Mouse (Mus musculus) small intestine, adult 2 months (tissue): ENCODE results near the gene Dhh. TPM values are rescaled to one million over a fixed set of nuclear protein-coding genes. Genes with fewer than 3 reads are reported as not detected.

Source experiments
- H3K27ac ChIP-seq: fragments of 200-500 bp; 2 replicates; pipeline ENCODE4 v1.5.1; 2012; ENCODE audit warnings: low read depth, low read length, control low read depth, inconsistent platforms; ENCODE audit not compliant: insufficient read depth
- H3K27me3 ChIP-seq: fragments of 200-500 bp; 2 replicates; pipeline ENCODE4 v1.6.1; 2012; ENCODE audit warnings: mild to moderate bottlenecking, moderate library complexity, low read length, inconsistent platforms; ENCODE audit not compliant: control insufficient read depth, insufficient read depth
- H3K36me3 ChIP-seq: fragments of 200-500 bp; 2 replicates; pipeline ENCODE4 v1.6.1; 2012; ENCODE audit warnings: mild to moderate bottlenecking, low read length, control low read depth, inconsistent platforms; ENCODE audit not compliant: control insufficient read depth, insufficient read depth
- H3K4me1 ChIP-seq: fragments of 200-500 bp; 2 replicates; pipeline ENCODE4 v1.6.1; 2012; ENCODE audit warnings: low read length, inconsistent platforms, mixed read lengths; ENCODE audit not compliant: control insufficient read depth, insufficient read depth, insufficient read length
- H3K4me3 ChIP-seq: fragments of 200-500 bp; 2 replicates; pipeline ENCODE4 v1.5.1; 2012; ENCODE audit warnings: low read depth, mild to moderate bottlenecking, control low read depth, inconsistent platforms, low read length, moderate library complexity
- CTCF ChIP-seq: fragments of 200-500 bp; IDR thresholded peaks from 2 replicates; pipeline ENCODE4 v1.5.1; 2012; ENCODE audit warnings: low read depth, mild to moderate bottlenecking, control low read depth, inconsistent platforms, low read length, moderate library complexity, mixed read lengths; ENCODE audit not compliant: insufficient replicate concordance, insufficient read length; ENCODE audit errors: extremely low read depth
- POLR2A ChIP-seq: fragments of 200-500 bp; IDR thresholded peaks from 2 replicates; pipeline ENCODE4 v1.6.1; 2012; ENCODE audit warnings: low read depth, mild to moderate bottlenecking, control low read depth, inconsistent platforms, low read length, moderate library complexity
- WGBS: fragments of 180-500 bp; shearing (Covaris S2); methylation state at CpG from one replicate; pipeline ENCODE4 v1.1.7; 2018; 5-methylcytosine and 5-hydroxymethylcytosine counted together
- polyA plus RNA-seq: library from polyadenylated mRNA; depleted of rRNA; stranded (reverse); fragments of >200 nt; gene quantifications from 2 replicates; pipeline ENCODE4 v1.2.3, GENCODE M21; 2012

The Dhh gene
- polyA plus RNA-seq, 1 experiment: 0.55 TPM

DNA sequence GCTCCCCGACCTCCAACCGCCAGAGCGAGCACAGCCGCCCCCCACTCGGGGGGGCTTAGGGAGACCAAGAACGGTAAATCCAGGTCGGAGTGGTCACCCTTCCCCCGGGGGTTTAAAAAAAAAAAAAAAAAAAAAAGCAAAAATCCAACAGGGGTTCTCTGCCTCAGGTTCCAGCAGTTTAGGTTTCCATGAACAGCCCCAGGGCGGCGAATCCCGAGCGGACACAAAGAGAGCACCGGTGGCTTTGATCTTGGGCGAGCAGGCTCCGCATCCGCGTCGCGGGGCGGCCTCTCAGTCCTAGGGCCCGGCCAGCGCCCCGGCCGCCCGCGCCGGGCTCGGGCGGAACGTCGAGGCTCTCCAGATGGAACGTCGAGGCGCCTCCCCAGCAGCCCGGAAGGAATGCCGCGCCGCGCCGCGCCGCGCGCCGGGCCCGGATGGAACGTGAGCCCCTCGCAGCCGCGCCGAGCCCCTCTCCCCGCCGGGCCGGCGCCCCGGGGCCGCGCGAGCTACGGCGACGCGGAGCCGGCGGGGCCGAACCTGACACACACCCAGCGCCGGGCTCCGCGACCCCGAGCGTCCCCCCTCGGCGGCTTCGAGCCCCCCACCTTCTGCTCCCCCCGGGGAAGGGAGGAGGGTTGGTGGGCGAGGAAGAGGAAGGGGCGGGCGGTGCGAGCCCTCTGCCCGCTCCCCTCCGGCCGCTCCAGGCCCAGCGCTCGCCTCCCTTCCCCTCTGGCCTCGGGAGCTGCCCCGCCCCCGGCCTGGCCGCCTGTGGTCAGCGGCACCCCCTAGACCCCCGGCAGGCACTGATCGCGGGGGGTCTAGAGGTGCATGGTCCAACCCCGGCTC, 27.0 kb downstream of the Dhh start, which contains the start of gene Kmt2d:
Gene Kmt2d (minus strand): TSS at position 135 of the 846 bp plus-strand sequence.
- WGBS: under 1% methylated on average over 82 of the region's 94 CpGs
- Histone ChIP-seq H3K36me3 (peaks cover 5% of the 10 kb centered on the region; the same call in 1 of the 2 replicates), H3K27me3 (no peaks in the 10 kb centered on the region), H3K4me3 (peak within 1 kb of the TSS; percentile 98), H3K27ac (peak within 1 kb of the TSS; percentile 98), H3K4me1 (peaks cover 11% of the 10 kb centered on the region)
- no peak for TF ChIP-seq CTCF
- no peak for TF ChIP-seq POLR2A

DNA sequence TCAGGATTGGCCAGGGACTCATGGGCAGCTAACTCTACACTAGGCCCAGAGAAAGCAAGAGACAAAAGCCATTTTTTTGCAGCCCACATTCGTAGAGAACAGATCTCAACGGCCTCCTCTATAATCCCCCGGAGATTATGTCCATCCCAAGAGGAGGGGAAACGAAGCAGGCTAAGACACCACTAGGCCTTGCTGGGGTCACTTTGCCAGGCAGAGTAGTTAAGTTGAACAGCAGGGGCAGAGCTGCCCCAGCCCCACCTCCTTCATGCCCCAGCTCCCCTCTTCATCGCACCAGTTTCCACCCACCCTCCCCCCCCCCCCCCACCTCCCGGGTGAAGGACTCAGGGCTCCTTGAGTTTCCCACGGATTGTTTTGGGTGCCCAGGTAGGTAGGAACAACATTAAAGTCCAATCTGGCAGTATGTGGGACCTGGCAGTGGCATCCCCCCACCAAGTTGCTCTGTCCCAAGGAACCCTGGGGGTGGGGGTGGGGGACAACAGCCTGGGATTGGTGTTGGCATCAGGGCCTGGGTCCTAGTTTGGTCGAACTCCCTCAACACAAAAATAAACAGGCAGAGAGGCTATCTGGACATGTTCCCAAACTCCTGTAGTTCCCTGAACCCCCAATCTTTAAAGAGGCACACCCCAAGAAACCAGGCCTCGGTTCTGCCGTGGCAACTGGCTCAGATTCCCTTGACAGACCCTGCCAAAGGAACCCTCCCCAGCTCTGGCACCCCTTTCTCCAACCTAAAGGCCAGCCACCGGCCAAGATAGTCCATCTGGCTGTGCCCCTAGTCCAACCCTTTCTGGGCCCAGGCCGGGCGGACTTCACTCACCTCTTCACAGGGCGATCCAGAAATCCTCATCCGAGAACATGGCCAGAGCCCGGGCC, 27.9 kb downstream of the Dhh start:
- peak overlapping the region; percentile 98 for H3K27ac ChIP-seq
- H3K36me3 ChIP-seq: peaks cover 14% of the 10 kb centered on the region
- H3K4me1 ChIP-seq: peaks cover 11% of the 10 kb centered on the region
- H3K27me3 ChIP-seq: no peaks in the 10 kb centered on the region
- H3K4me3 ChIP-seq: peak overlapping the region; percentile 98
- TF ChIP-seq POLR2A (no peak), CTCF (no peak)
- WGBS: under 1% methylated on average over 16 of the region's 16 CpGs

DNA sequence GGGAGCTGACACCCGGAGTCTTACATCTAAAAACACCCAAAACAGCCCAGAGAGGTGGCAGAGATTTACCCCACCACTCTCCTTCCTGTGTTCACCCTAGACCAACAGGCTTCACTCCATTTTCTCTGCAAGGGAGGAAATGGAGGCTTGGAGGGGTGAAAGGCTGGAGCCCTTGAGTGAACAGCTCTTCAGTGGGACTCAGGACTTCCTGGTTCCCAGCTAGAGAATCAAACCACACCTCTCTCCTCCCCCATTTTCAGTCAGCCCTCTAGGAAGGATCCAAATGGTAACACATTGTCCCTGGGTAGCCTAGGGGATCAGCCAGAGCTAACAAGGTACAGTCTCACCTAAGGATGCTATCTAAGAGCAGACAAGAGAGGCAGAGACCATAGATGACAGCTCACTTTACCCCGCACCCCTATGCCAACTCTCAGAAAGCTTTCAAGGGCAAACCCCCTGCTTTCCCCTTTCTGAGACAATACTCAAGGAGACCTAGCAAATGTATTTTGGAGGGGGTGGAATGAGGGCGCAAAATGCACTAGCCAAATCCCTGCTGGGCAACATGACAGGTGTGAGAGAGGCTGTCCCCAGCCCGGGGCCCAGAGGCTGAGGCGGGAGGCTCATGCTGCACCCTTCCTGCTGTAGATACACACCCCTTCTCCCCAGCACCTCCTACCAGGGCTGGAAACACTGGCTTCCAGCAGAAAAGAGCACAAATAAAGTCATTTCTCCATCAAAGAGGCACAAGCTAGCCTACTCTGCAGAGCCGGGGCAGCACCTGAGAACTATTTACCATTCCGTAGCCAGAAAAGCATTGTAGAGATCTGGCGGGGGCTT, 28.8 kb downstream of the Dhh start:
- Histone ChIP-seq H3K27me3 (no peaks in the 10 kb centered on the region), H3K4me3 (peak overlapping the region; percentile 98), H3K36me3 (peaks cover 22% of the 10 kb centered on the region), H3K4me1 (peaks cover 11% of the 10 kb centered on the region), H3K27ac (0 out of 2 replicates have a peak overlapping the region, but pooled peaks have one; percentile 3)
- WGBS: 3% methylated on average over 8 of the region's 8 CpGs
- no peak for TF ChIP-seq POLR2A
- TF ChIP-seq CTCF: no peak

DNA sequence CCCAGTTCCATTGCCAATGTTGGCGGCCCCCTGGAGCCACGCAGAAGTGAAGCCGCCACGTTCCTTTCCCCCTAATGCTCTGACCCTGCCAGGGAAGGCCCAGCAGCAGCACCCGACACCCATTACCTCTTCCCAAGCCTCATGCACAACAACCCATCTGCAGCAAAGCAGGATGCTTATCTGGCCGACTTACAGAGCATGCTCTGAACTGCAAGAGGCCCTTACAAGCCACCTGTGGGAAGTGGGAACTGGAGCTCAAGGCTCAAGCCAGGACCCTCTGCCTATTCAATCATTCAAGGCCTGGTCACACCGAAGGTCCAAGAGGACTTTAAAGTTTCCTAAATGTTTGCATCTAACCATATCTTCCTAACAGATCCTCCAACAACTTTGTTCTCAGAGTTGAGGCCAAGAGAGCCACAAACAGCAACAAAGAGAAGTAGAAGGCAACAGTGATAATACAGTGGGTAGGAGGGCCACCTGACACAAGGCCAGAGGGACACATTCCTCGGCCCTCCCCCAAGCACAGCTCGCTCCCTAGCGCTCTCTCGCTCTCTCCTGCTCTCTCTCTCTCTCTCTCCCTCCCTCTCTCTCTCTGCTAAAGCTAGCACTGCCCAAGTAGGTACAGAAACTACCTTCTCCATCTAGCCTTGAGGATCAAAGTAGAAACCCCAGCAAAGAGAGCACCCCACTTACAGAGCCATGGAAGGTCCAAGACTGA, 29.8 kb downstream of the Dhh start:
- Histone ChIP-seq H3K27me3 (no peaks in the 10 kb centered on the region), H3K27ac (no peak overlapping the region; the same call in 1 of the 2 replicates), H3K4me3 (peak overlapping the region; percentile 98), H3K36me3 (peaks cover 33% of the 10 kb centered on the region), H3K4me1 (peaks cover 11% of the 10 kb centered on the region)
- no peak for TF ChIP-seq POLR2A
- no peak for TF ChIP-seq CTCF
- WGBS: 33% methylated on average over 11 of the region's 11 CpGs

DNA sequence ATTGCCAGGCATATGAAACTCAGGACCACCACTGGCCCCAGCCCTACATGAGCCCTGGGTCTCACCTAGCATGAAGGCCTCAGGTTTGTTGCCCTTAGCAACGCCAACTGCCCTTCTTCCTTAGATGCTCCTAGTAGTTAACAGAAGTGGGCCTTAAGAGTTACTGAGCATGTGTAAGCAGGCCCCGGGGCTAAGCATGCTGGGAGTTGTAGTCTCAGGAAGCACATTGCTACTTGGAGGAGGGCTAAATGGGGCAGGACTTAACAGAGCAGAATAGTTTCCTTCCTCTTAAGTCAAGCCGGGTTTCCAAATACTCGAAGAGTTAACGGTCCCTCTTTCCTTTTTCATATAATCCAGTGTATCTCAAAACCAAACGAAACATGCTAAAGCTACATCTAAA, 31.0 kb downstream of the Dhh start:
- Histone ChIP-seq H3K4me1 (peaks cover 11% of the 10 kb centered on the region), H3K27ac (no peak overlapping the region), H3K27me3 (no peaks in the 10 kb centered on the region), H3K4me3 (no peak overlapping the region), H3K36me3 (peaks cover 45% of the 10 kb centered on the region)
- TF ChIP-seq POLR2A (no peak), CTCF (no peak)
- WGBS: 30% methylated on average over 6 of the region's 6 CpGs

DNA sequence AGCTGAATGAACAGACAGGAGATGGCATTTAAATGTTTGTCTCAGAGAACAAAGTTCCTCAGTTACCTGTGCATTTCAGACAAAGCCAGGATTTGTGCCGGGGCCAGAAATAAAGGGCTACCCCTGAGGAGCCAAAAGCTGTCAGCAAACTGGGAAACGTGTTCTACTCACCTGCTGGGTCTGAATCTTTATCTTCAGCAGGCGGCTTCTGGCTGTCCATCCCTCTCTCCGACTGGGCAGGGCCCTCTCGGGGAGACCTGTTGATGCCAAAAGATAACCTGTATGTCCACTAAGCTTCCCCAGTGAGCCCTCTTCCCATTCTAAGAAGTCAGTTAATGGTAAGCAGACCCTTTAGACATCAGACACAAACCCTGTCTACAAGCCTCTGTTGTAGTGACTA, 31.8 kb downstream of the Dhh start:
- WGBS: 82% methylated on average over 5 of the region's 5 CpGs
- Histone ChIP-seq H3K27ac (no peak overlapping the region), H3K27me3 (no peaks in the 10 kb centered on the region), H3K4me1 (peaks cover 11% of the 10 kb centered on the region), H3K4me3 (no peak overlapping the region), H3K36me3 (peaks cover 53% of the 10 kb centered on the region)
- TF ChIP-seq CTCF (no peak), POLR2A (no peak)
